Mouse (Mus musculus): ENCODE results near the gene Desi1.
A peak's percentile ranks its signal among the peaks of the same experiment; 100 is the strongest.
"Not testable (repeated sequence)": the region's sequence is repeated elsewhere in the genome, so short reads cannot be mapped to it uniquely, and the experiment has no call there.

The Desi1 gene

GRCm38 (mm10) chr15:82017461-82017860 is 16.2 kb downstream of the Desi1 start:
- no peak for DNase-seq

GRCm38 (mm10) chr15:82016830-82017229 is 16.8 kb downstream of the Desi1 start:
- DNase-seq = no peak

GRCm38 (mm10) chr15:82016101-82016808 is 17.4 kb downstream of the Desi1 start:
- peak; percentile 99 to 100 for DNase-seq

- peak; percentile 28 to 41 for DNase-seq
These were observed 18.1 kb downstream of the Desi1 start for GRCm38 (mm10) chr15:82015392-82016100.

- no peak for DNase-seq
These were observed 18.8 kb downstream of the Desi1 start for GRCm38 (mm10) chr15:82014745-82015391.

GRCm38 (mm10) chr15:82011947-82012346 is 21.7 kb downstream of the Desi1 start:
- DNase-seq = no peak

GRCm38 (mm10) chr15:82004257-82004656 is 29.4 kb downstream of the Desi1 start:
- no peak for DNase-seq

- DNase-seq = no peak
These were observed 39.7 kb downstream of the Desi1 start for GRCm38 (mm10) chr15:81993992-81994391.

GRCm38 (mm10) chr15:81990549-81990948 is 43.1 kb downstream of the Desi1 start:
- no peak for DNase-seq

- DNase-seq = peak; percentile 80 to 92
These were observed 44.1 kb downstream of the Desi1 start for GRCm38 (mm10) chr15:81989371-81990062.

- DNase-seq = no peak
These were observed 46.0 kb downstream of the Desi1 start, which contains the start of gene Xrcc6 for GRCm38 (mm10) chr15:81987646-81988045. Xrcc6 (plus strand) TSS chr15:81987835.

GRCm38 (mm10) chr15:81985267-81986161 is 48.1 kb downstream of the Desi1 start:
- no peak for DNase-seq

GRCm38 (mm10) chr15:81982173-81982572 is 51.5 kb downstream of the Desi1 start:
- DNase-seq = no peak

GRCm38 (mm10) chr15:81980321-81980720 is 53.3 kb downstream of the Desi1 start, which contains the start of gene 1700029P11Rik:
1700029P11Rik (plus strand) TSS chr15:81980540.
- no peak for DNase-seq

GRCm38 (mm10) chr15:81975156-81975555 is 58.5 kb downstream of the Desi1 start:
- not testable (repeated sequence) for DNase-seq

GRCm38 (mm10) chr15:81970498-81970897 is 63.2 kb downstream of the Desi1 start:
- DNase-seq = not testable (repeated sequence)

- DNase-seq = not testable (repeated sequence)
These were observed 64.0 kb downstream of the Desi1 start for GRCm38 (mm10) chr15:81969635-81970034.

GRCm38 (mm10) chr15:81969173-81969572 is 64.5 kb downstream of the Desi1 start:
- DNase-seq = peak; percentile 37 to 51

- no peak for DNase-seq
These were observed 65.2 kb downstream of the Desi1 start for GRCm38 (mm10) chr15:81968447-81968846.

GRCm38 (mm10) chr15:81967821-81968220 is 65.8 kb downstream of the Desi1 start:
- DNase-seq = no peak

GRCm38 (mm10) chr15:81966062-81966829 is 67.4 kb downstream of the Desi1 start:
- DNase-seq = no peak
